Mouse (Mus musculus) heart, postnatal 0 days (tissue): ENCODE results near the gene Lgi2. TPM values are rescaled to one million over a fixed set of nuclear protein-coding genes. Genes with fewer than 3 reads are reported as not detected.

ENCODE experiments used
- ATAC-seq: fragments of 200-750 bp; cut with Nextera tagmentation; 2 replicates; pipeline ENCODE4 v1.8.0; 2017; ENCODE audit warnings: low read depth, moderate number of reproducible peaks, moderate library complexity; ENCODE audit not compliant: insufficient read depth
- DNase-seq: peaks from one replicate; pipeline ENCODE4 v3.0.0-alpha.2; 2016; ENCODE audit warnings: low spot score
- H3K27ac ChIP-seq: fragments of 300-500 bp; sonication (generic); 2 replicates; pipeline ENCODE4 v1.5.1; 2014; ENCODE audit warnings: low read depth, mild to moderate bottlenecking
- H3K27me3 ChIP-seq: fragments of 300-500 bp; sonication (generic); 2 replicates; pipeline ENCODE4 v1.6.1; 2014; ENCODE audit warnings: low read length, mixed read lengths; ENCODE audit not compliant: control insufficient read depth, insufficient read depth
- H3K36me3 ChIP-seq: fragments of 300-500 bp; sonication (generic); replicated peaks from 2 replicates; pipeline ENCODE4 v1.6.1; 2014; ENCODE audit warnings: low read length, mixed read lengths; ENCODE audit not compliant: control insufficient read depth, insufficient read depth
- H3K4me1 ChIP-seq: fragments of 300-500 bp; sonication (generic); 2 replicates; pipeline ENCODE4 v1.6.1; 2014; ENCODE audit warnings: antibody characterized with exemption; ENCODE audit not compliant: control insufficient read depth, insufficient read depth
- H3K4me2 ChIP-seq: fragments of 300-500 bp; sonication (generic); 2 replicates; pipeline ENCODE4 v1.6.1; 2014; ENCODE audit warnings: low read depth, mild to moderate bottlenecking, low read length, moderate library complexity
- H3K4me3 ChIP-seq: fragments of 300-500 bp; sonication (generic); 2 replicates; pipeline ENCODE4 v1.5.1; 2014; ENCODE audit warnings: low read depth, low read length
- H3K9ac ChIP-seq: fragments of 300-500 bp; sonication (generic); replicated peaks from 2 replicates; pipeline ENCODE4 v1.6.1; 2014; ENCODE audit warnings: low read depth, low read length, mixed read lengths
- H3K9me3 ChIP-seq: fragments of 300-500 bp; sonication (generic); replicated peaks from 2 replicates; pipeline ENCODE4 v1.6.1; 2016; ENCODE audit warnings: low read length; ENCODE audit not compliant: control insufficient read depth
- CTCF ChIP-seq: IDR thresholded peaks from 2 replicates; pipeline ENCODE4 v1.5.1; 2016; ENCODE audit warnings: antibody characterized with exemption, control low read depth, low read depth
- EP300 ChIP-seq: IDR thresholded peaks from 2 replicates; pipeline ENCODE4 v1.6.1; 2016; ENCODE audit warnings: antibody characterized with exemption, low read depth
- WGBS: fragments of 180-500 bp; shearing (Covaris S2); extraction: QIAGEN DNeasy Blood & Tissue Kit; methylation state at CpG from one replicate; pipeline ENCODE4 v1.1.7; 2014; 5-methylcytosine and 5-hydroxymethylcytosine counted together
- polyA plus RNA-seq: library from polyadenylated mRNA; unstranded; fragments of >200 nt; fragmentation: Nextera tagmentation; extraction: Ambion mirVana; gene quantifications from 2 replicates; pipeline ENCODE4 v1.2.1, GENCODE M21; 2015
- total RNA-seq: library from RNA; depleted of rRNA; stranded (reverse); fragments of >200 nt; gene quantifications from 2 replicates; pipeline ENCODE4 v1.2.3, GENCODE M21; 2014; ENCODE audit warnings: low replicate concordance

Gene Lgi2
- total and polyA plus RNA-seq, 2 experiments from 2014 or later, result 0.63 to 0.88 TPM

GRCm38 (mm10) chr5:52537024-52537423, 29.2 kb downstream of the Lgi2 start:
- no peak overlapping the region for H3K4me3 ChIP-seq
- no peak for TF ChIP-seq EP300
- no peak for TF ChIP-seq CTCF
- WGBS, result 77% methylated on average over 7 of the region's 7 CpGs
- H3K27ac ChIP-seq, result no peak overlapping the region
- ATAC-seq (no peak), DNase-seq (no peak)
- H3K9me3 ChIP-seq, result no peaks in the 10 kb centered on the region
- H3K36me3 ChIP-seq, result no peaks in the 10 kb centered on the region
- no peaks in the 10 kb centered on the region for H3K27me3 ChIP-seq
- H3K4me2 ChIP-seq, result no peak overlapping the region
- peaks cover 9% of the 10 kb centered on the region; the same call in 1 of the 2 replicates for H3K4me1 ChIP-seq
- no peak overlapping the region for H3K9ac ChIP-seq

GRCm38 (mm10) chr5:52534798-52535590, 31.3 kb downstream of the Lgi2 start:
- Histone ChIP-seq H3K4me2 (no peak overlapping the region), H3K9ac (no peak overlapping the region), H3K4me1 (peaks cover 9% of the 10 kb centered on the region; the same call in 1 of the 2 replicates), H3K36me3 (no peaks in the 10 kb centered on the region), H3K27ac (no peak overlapping the region), H3K9me3 (no peaks in the 10 kb centered on the region), H3K4me3 (no peak overlapping the region), H3K27me3 (no peaks in the 10 kb centered on the region)
- ATAC-seq, result no peak
- no peak for DNase-seq
- WGBS, result 32% methylated on average over 14 of the region's 14 CpGs
- no peak for TF ChIP-seq CTCF
- no peak for TF ChIP-seq EP300

GRCm38 (mm10) chr5:52533705-52534104, 32.6 kb downstream of the Lgi2 start:
- Histone ChIP-seq H3K4me2 (no peak overlapping the region), H3K9ac (no peak overlapping the region), H3K27ac (no peak overlapping the region), H3K36me3 (no peaks in the 10 kb centered on the region), H3K9me3 (no peaks in the 10 kb centered on the region), H3K4me3 (no peak overlapping the region), H3K27me3 (no peaks in the 10 kb centered on the region), H3K4me1 (peaks cover 9% of the 10 kb centered on the region; the same call in 1 of the 2 replicates)
- DNase-seq (no peak), ATAC-seq (peak; percentile 24; the same call in 1 of the 2 replicates)
- 52% methylated on average over 9 of the region's 9 CpGs for WGBS
- TF ChIP-seq EP300 (no peak), CTCF (no peak)

- no peaks in the 10 kb centered on the region for H3K27me3 ChIP-seq
- 28% methylated on average over 7 of the region's 7 CpGs for WGBS
- H3K4me3 ChIP-seq, result no peak overlapping the region
- TF ChIP-seq EP300, result no peak
- no peak for TF ChIP-seq CTCF
- no peak overlapping the region for H3K27ac ChIP-seq
- DNase-seq (no peak), ATAC-seq (no peak)
- H3K9ac ChIP-seq, result no peak overlapping the region
- no peaks in the 10 kb centered on the region for H3K4me1 ChIP-seq
- no peaks in the 10 kb centered on the region for H3K9me3 ChIP-seq
- no peaks in the 10 kb centered on the region for H3K36me3 ChIP-seq
- no peak overlapping the region for H3K4me2 ChIP-seq
These were observed 37.7 kb downstream of the Lgi2 start for GRCm38 (mm10) chr5:52528545-52528944.

GRCm38 (mm10) chr5:52526324-52526986, 39.8 kb downstream of the Lgi2 start:
- no peaks in the 10 kb centered on the region for H3K4me1 ChIP-seq
- H3K27ac ChIP-seq, result no peak overlapping the region
- no peak overlapping the region for H3K4me2 ChIP-seq
- H3K27me3 ChIP-seq, result no peaks in the 10 kb centered on the region
- no peak overlapping the region for H3K9ac ChIP-seq
- no peaks in the 10 kb centered on the region for H3K9me3 ChIP-seq
- WGBS, result 74% methylated on average over 8 of the region's 8 CpGs
- no peak overlapping the region for H3K4me3 ChIP-seq
- DNase-seq (no peak), ATAC-seq (no peak)
- H3K36me3 ChIP-seq, result no peaks in the 10 kb centered on the region
- TF ChIP-seq EP300, result no peak
- TF ChIP-seq CTCF, result no peak
